Mouse (Mus musculus) neural tube, embryonic 14.5 days (tissue): ENCODE data around the gene Dnah3. TPM values are rescaled to one million over a fixed set of nuclear protein-coding genes. Genes with fewer than 3 reads are reported as not detected.

ENCODE experiments used
- ATAC-seq: fragments of 200-750 bp; cut with Nextera tagmentation; 2 replicates; pipeline ENCODE4 v1.8.0; 2017; ENCODE audit warnings: low read depth, mild to moderate bottlenecking, moderate TSS enrichment, moderate library complexity
- H3K27ac ChIP-seq: fragments of 300-500 bp; sonication (generic); 2 replicates; pipeline ENCODE4 v1.5.1; 2014; ENCODE audit warnings: low read depth, mild to moderate bottlenecking, control low read depth, low read length, moderate library complexity, mixed read lengths
- H3K27me3 ChIP-seq: fragments of 300-500 bp; sonication (generic); 2 replicates; pipeline ENCODE4 v1.6.1; 2014; ENCODE audit warnings: low read length; ENCODE audit not compliant: control insufficient read depth, insufficient read depth
- H3K36me3 ChIP-seq: fragments of 300-500 bp; sonication (generic); 2 replicates; pipeline ENCODE4 v1.6.1; 2014; ENCODE audit warnings: low read length, mixed read lengths; ENCODE audit not compliant: control insufficient read depth, insufficient read depth
- H3K4me1 ChIP-seq: fragments of 300-500 bp; sonication (generic); 2 replicates; pipeline ENCODE4 v1.6.1; 2014; ENCODE audit warnings: low read length; ENCODE audit not compliant: control insufficient read depth, insufficient read depth
- H3K4me2 ChIP-seq: fragments of 300-500 bp; sonication (generic); 2 replicates; pipeline ENCODE4 v1.6.1; 2014; ENCODE audit warnings: mild to moderate bottlenecking, low read depth, low read length, control low read depth
- H3K4me3 ChIP-seq: fragments of 300-500 bp; sonication (generic); 2 replicates; pipeline ENCODE4 v1.5.1; 2014; ENCODE audit warnings: low read depth, low read length, control low read depth, mixed read lengths
- H3K9ac ChIP-seq: fragments of 300-500 bp; sonication (generic); replicated peaks from 2 replicates; pipeline ENCODE4 v1.6.1; 2014; ENCODE audit warnings: low read depth, mild to moderate bottlenecking, control low read depth, low read length, mixed read lengths
- H3K9me3 ChIP-seq: fragments of 300-500 bp; sonication (generic); 2 replicates; pipeline ENCODE4 v1.6.1; 2016; ENCODE audit warnings: low read length; ENCODE audit not compliant: control insufficient read depth
- WGBS: fragments of 180-500 bp; shearing (Covaris S2); extraction: QIAGEN DNeasy Blood & Tissue Kit; methylation state at CpG from one replicate; pipeline ENCODE4 v1.1.7; 2014; 5-methylcytosine and 5-hydroxymethylcytosine counted together
- polyA plus RNA-seq: library from polyadenylated mRNA; unstranded; fragments of >200 nt; fragmentation: Nextera tagmentation; extraction: Ambion mirVana; gene quantifications from 2 replicates; pipeline ENCODE4 v1.2.1, GENCODE M21; 2014

Gene Dnah3
- polyA plus RNA-seq, 1 experiment from 2014 or later: not detected

DNA sequence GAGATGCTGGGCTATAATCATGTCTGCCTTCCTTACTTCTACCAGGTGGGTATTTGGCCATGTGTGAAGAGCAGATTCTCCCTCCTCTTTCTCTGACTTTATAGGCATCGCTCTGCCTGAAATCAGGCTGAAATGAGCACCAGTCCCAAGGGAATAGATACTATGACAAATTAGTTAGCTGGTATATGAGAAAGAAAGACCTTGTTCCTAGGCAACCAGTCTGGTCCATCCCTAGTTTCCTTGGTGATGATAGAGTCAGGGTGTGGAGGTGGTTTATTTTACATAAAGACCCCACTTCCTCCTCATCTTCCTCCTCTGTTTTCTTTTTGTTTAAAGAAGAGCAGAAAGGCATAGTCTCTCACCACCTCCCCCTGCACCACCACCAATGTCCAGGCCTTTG, 60.5 kb downstream of the Dnah3 start:
- H3K4me3 ChIP-seq: no peak overlapping the region
- H3K4me2 ChIP-seq: no peak overlapping the region
- WGBS: 50% methylated on average over 1 of the region's 1 CpGs
- no peak overlapping the region for H3K9ac ChIP-seq
- no peak overlapping the region for H3K27ac ChIP-seq
- H3K36me3 ChIP-seq: no peaks in the 10 kb centered on the region
- H3K9me3 ChIP-seq: no peaks in the 10 kb centered on the region
- ATAC-seq: no peak
- no peaks in the 10 kb centered on the region for H3K27me3 ChIP-seq
- no peaks in the 10 kb centered on the region for H3K4me1 ChIP-seq

DNA sequence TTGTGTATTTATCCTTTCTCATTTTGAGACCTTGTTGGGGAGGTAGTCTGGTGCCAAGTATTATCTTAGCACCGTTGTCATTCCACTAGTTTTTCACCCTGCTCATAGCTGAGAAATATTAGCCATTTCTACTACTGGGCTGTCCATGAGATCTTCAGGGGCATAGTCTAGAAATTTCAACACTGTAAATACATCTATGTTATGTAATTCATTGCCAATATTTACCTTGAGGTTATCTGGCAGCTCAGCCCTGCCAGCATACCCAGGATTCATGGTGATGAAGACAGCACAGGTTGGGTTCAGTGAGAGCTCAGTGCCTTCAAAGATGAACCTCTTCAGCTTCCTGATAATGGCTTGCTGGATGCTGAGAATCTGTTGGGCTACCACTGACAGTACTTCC, 66.4 kb downstream of the Dnah3 start:
- 93% methylated on average over 1 of the region's 1 CpGs for WGBS
- no peak overlapping the region for H3K4me3 ChIP-seq
- no peaks in the 10 kb centered on the region for H3K9me3 ChIP-seq
- H3K27me3 ChIP-seq: no peaks in the 10 kb centered on the region
- H3K4me1 ChIP-seq: no peaks in the 10 kb centered on the region
- H3K27ac ChIP-seq: no peak overlapping the region
- no peak overlapping the region for H3K4me2 ChIP-seq
- H3K36me3 ChIP-seq: no peaks in the 10 kb centered on the region
- H3K9ac ChIP-seq: no peak overlapping the region
- no peak for ATAC-seq

DNA sequence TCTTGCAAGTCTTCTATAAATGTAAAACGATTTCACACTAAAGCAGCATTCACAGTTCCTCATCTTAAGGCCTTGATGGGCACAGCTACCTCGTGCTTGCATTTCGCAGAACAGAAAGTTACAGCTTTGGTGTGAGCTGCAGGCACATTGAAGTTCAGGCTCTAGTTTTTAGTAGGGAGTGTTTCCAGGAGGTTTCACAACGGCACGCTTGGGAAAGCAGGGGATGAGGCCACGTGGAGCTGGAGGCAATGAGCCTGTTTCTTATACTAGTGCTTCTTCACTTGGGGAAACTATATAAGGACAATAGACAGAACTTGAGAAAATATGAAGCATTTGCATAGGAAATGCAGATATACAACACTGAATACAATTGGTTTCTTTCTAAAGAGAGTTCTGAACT, 98.0 kb downstream of the Dnah3 start:
- Histone ChIP-seq H3K27me3 (no peaks in the 10 kb centered on the region), H3K9ac (no peak overlapping the region), H3K4me3 (no peak overlapping the region), H3K9me3 (no peaks in the 10 kb centered on the region), H3K36me3 (no peaks in the 10 kb centered on the region), H3K4me2 (no peak overlapping the region), H3K27ac (no peak overlapping the region), H3K4me1 (no peaks in the 10 kb centered on the region)
- WGBS: 78% methylated on average over 6 of the region's 6 CpGs
- no peak for ATAC-seq

DNA sequence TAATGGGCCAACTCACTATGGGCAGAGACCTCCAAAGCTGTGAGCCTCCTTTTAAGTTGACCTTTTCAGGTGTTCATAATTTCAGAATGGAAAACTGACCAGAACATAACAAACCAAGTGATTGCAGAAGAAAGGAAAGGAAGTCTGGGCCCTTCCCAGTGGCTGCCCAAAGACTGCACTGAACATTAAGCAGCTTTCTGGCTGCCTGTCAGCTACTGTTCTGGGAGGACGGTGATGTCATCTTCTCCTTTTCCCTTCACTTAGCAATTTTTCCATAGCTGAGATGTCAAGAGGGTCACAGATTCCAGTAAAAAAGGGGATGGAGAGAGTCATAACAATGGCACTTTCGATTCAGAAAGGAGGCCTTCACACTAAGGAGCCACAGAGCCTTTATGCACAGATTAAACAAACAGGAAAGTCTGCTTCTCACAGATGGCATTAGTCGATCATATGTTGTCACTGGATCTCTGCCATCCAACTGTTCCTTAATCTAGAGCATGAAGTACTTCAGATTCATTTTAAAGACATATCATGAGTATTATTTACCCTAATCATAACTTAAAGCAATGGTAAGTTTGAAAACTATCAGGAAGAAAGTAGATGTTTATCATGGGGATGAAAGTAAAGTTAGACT, 109.7 kb downstream of the Dnah3 start:
- no peak overlapping the region for H3K9ac ChIP-seq
- no peak overlapping the region for H3K27ac ChIP-seq
- no peaks in the 10 kb centered on the region for H3K36me3 ChIP-seq
- no peak for ATAC-seq
- WGBS: 81% methylated on average over 3 of the region's 3 CpGs
- H3K4me1 ChIP-seq: no peaks in the 10 kb centered on the region
- H3K27me3 ChIP-seq: no peaks in the 10 kb centered on the region
- H3K9me3 ChIP-seq: no peaks in the 10 kb centered on the region
- no peak overlapping the region for H3K4me2 ChIP-seq
- no peak overlapping the region for H3K4me3 ChIP-seq

DNA sequence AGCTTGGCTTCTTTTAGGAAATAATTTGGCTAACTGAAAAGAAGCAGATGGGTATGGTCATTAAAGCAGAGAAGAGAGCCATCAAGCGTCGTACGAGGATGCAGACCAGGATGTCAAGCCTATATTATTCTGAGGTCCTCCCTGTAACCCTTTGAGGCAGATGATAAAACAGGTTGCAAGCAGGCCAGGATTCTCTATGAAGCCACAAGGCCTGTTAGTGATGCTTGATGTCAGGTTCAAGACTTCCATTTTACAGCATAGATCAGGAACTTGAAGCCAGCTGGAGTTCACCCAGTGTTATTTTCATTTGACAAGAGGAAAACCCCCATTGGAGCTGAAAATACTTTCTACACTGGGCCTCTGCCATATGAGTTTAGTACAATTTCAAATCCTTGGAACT, 114.9 kb downstream of the Dnah3 start:
- ATAC-seq: no peak
- Histone ChIP-seq H3K4me3 (no peak overlapping the region), H3K9ac (no peak overlapping the region), H3K36me3 (no peaks in the 10 kb centered on the region), H3K27ac (no peak overlapping the region), H3K4me2 (no peak overlapping the region), H3K27me3 (no peaks in the 10 kb centered on the region), H3K9me3 (no peaks in the 10 kb centered on the region), H3K4me1 (no peaks in the 10 kb centered on the region)
- 82% methylated on average over 3 of the region's 3 CpGs for WGBS

DNA sequence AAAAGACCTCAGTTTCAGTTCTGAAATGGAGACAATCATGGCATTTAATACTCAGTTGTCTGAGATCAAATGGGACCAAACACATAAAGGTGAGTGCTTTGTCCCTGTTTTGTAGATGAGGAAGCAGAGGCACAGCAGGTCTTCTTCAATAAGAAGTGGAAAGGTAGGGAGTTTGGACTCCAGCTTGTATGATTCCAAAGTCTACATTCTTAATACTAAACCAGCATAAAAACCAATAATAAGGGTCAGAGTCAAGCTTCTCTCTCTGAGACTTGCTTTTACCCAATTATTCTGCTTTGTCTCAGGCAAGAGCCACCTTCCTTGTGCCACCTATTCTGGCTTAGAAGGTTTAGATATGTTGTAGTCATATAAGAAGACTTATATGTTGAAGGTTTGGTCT, 116.5 kb downstream of the Dnah3 start:
- ATAC-seq: no peak
- Histone ChIP-seq H3K9ac (no peak overlapping the region), H3K4me2 (no peak overlapping the region), H3K27ac (no peak overlapping the region), H3K4me1 (no peaks in the 10 kb centered on the region), H3K36me3 (no peaks in the 10 kb centered on the region), H3K27me3 (no peaks in the 10 kb centered on the region), H3K4me3 (no peak overlapping the region), H3K9me3 (no peaks in the 10 kb centered on the region)

DNA sequence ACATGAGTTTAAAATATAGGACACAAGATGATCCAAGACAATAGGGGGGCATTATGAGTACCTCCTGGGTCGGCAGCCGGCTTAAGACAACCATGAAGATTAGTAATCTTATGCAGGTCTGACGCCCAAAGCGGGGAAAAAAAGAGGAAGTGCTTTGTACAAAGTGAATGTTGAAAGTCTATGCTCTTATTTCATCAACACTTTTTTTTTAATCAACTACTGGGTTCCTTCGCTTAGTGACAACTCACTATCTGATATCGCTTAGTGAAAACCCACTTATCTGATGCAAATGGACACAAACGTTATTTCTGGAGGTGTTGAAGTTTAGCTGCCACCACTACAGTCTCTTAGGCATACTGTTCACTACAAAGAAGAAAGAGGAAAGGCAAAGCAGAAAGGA, 117.5 kb downstream of the Dnah3 start:
- no peak overlapping the region for H3K4me2 ChIP-seq
- ATAC-seq: no peak
- H3K9me3 ChIP-seq: no peaks in the 10 kb centered on the region
- no peak overlapping the region for H3K9ac ChIP-seq
- H3K4me1 ChIP-seq: no peaks in the 10 kb centered on the region
- 90% methylated on average over 7 of the region's 7 CpGs for WGBS
- H3K27me3 ChIP-seq: no peaks in the 10 kb centered on the region
- H3K4me3 ChIP-seq: no peak overlapping the region
- H3K36me3 ChIP-seq: no peaks in the 10 kb centered on the region
- H3K27ac ChIP-seq: no peak overlapping the region

DNA sequence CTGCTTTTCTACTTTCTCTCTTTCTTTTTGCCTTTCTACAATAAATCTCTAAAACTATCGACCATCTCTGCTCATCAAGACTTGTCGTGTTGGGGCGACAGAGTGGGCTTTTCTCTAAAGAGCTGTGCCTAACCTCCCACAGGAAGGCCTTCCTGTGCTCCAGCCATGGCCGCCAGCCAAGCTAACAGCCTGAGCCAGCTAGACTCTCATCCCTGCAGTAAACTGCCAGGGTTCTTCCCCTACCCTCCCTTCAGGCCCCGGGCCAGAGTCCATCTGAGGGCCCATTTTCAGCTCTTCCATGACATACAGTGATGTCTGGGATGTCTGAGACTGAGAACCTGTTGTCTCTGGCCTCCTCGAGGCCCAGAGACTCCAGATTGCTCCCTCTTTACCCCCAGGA, 118.8 kb downstream of the Dnah3 start:
- Histone ChIP-seq H3K9me3 (no peaks in the 10 kb centered on the region), H3K27ac (no peak overlapping the region), H3K4me1 (no peaks in the 10 kb centered on the region), H3K36me3 (no peaks in the 10 kb centered on the region), H3K4me2 (no peak overlapping the region), H3K27me3 (no peaks in the 10 kb centered on the region), H3K9ac (no peak overlapping the region), H3K4me3 (no peak overlapping the region)
- WGBS: 91% methylated on average over 6 of the region's 6 CpGs
- no peak for ATAC-seq

DNA sequence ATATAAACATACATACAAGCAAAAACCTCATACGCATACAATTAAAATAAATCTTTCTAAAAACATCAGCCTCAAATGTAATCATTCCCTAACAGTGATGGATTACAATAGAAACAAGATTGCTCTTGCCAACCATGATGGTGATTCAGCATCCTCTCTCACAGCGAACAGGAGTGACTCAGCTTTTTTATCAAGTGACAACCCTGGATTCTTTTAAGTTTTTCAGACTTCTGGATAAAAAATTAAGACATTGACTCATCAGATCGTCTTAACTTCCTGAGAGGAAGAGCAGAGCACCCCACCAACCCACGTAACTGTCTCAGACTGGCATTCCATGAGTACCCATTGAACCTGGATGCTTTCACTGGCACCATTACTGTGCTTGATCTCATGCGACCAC, 120.9 kb downstream of the Dnah3 start:
- 90% methylated on average over 5 of the region's 5 CpGs for WGBS
- Histone ChIP-seq H3K36me3 (no peaks in the 10 kb centered on the region), H3K4me3 (no peak overlapping the region), H3K27ac (no peak overlapping the region), H3K27me3 (no peaks in the 10 kb centered on the region), H3K4me2 (no peak overlapping the region), H3K9me3 (no peaks in the 10 kb centered on the region), H3K4me1 (no peaks in the 10 kb centered on the region), H3K9ac (no peak overlapping the region)
- ATAC-seq: no peak

DNA sequence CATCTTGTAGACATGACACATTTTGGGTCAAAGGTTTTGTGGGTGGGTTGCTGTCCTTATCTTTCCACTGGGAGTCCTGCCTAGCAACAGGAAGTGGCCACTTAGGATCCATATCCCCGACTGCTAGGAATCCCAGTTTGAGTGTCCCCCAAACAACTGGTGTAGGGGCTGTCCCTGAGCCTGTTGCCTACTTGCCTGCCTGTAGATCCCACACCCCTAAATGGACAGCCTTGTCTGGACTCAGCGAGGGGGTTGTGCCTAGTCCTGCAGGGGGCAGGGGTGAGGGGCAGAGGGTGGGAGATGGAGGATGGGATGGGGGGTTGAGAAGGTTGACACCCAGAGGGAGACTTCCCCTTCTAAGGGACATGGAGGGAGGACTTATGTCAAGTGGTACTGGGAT, 125.8 kb downstream of the Dnah3 start:
- no peak overlapping the region for H3K4me3 ChIP-seq
- no peak overlapping the region for H3K9ac ChIP-seq
- H3K4me2 ChIP-seq: no peak overlapping the region
- no peak overlapping the region for H3K27ac ChIP-seq
- no peaks in the 10 kb centered on the region for H3K27me3 ChIP-seq
- 81% methylated on average over 2 of the region's 2 CpGs for WGBS
- H3K9me3 ChIP-seq: no peaks in the 10 kb centered on the region
- ATAC-seq: no peak
- H3K36me3 ChIP-seq: no peaks in the 10 kb centered on the region
- H3K4me1 ChIP-seq: no peaks in the 10 kb centered on the region
